Mouse (Mus musculus): ENCODE measurements around the gene Osbp.

DNA sequence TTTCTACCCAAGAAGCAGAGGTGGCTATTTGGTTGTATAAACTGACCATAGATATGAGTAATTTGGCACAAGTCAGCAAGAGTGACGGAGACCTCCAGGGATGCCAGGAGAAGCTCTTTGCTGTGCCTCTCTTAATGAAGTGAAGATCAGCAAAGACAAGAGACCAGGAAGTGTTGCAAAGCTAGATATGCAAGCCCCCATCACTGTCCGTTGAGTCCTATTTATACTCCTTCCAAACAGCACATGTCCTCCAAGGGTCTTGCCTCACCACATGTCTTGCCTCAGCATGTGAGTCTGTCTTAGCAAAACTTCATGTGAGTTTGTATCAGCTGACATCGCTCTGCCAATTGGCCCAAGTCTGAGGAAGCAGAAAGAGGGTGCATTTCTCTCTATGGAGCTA lies 59.6 kb downstream of the Osbp start:
- TF ChIP-seq CTCF (IDR thresholded peaks at IDR 0.05) (no peak), EP300 (IDR thresholded peaks at IDR 0.05; ENCODE audit: insufficient read depth, low read depth, low read length) (no peak), POLR2A (IDR thresholded peaks at IDR 0.05; ENCODE audit: insufficient read depth, low read depth, low read length) (no peak)

Measured in heart, adult 2 months (tissue).